Mouse (Mus musculus): ENCODE measurements around the gene Bin2. TPM values are rescaled to one million over a fixed set of nuclear protein-coding genes. Genes with fewer than 3 reads are reported as not detected.

Bin2 gene
- 2.6 and 3.2 TPM in 2 replicates for polyA plus RNA-seq (2015; fragmentation: Nextera tagmentation; extraction: Ambion mirVana)

GRCm38 (mm10) chr15:100669337-100669736 lies at the start of gene Bin2:
Gene Bin2, minus strand, starts transcription at chr15:100669553.
- 87% methylated on average over 20 of the region's 20 CpGs for WGBS
- Histone ChIP-seq H3K36me3 (no peaks in the 10 kb centered on the region), H3K9me3 (replicated peaks) (no peaks in the 10 kb centered on the region), H3K4me2 (no peak within 1 kb of the TSS), H3K9ac (no peak within 1 kb of the TSS), H3K27me3 (no peaks in the 10 kb centered on the region), H3K27ac (no peak within 1 kb of the TSS), H3K4me1 (peaks cover 29% of the 10 kb centered on the region), H3K4me3 (replicated peaks) (no peak within 1 kb of the TSS)
- ATAC-seq (replicated peaks; ENCODE audit: low FRiP score), result no peak

- H3K9ac ChIP-seq, result no peak overlapping the region
- no peak for ATAC-seq (replicated peaks; ENCODE audit: low FRiP score)
- H3K9me3 ChIP-seq (replicated peaks), result no peaks in the 10 kb centered on the region
- H3K36me3 ChIP-seq, result no peaks in the 10 kb centered on the region
- H3K27ac ChIP-seq, result no peak overlapping the region
- WGBS, result 83% methylated on average over 11 of the region's 11 CpGs
- no peak overlapping the region for H3K4me2 ChIP-seq
- H3K4me1 ChIP-seq, result peaks cover 11% of the 10 kb centered on the region; the same call in 1 of the 2 replicates
- no peak overlapping the region for H3K4me3 ChIP-seq (replicated peaks)
- 0 out of 2 replicates have a peak, but pooled peaks cover 8% of the 10 kb centered on the region for H3K27me3 ChIP-seq
Observed at GRCm38 (mm10) chr15:100718572-100718971, 49.2 kb upstream of the Bin2 start.

DNA sequence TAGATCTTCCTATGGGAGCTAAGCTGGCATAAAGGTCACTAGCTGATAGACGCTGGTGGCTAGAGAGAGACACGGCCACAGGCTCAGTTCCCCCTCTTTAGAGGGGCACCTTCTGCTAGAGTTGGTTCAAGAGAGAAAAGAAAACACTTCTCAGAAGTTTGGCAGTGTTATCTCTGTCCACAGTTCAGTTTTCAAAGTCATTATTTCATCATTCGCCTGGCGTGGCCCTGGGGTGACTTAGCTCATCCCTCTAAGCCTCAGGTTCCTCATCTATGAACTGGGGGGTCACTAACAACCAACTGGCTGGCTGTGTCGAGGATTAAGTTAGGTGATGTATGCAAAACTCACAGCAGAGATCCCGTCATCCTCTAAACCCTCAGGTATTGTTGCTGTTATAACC lies 48.6 kb upstream of the Bin2 start:
- 0 out of 2 replicates have a peak, but pooled peaks cover 8% of the 10 kb centered on the region for H3K27me3 ChIP-seq
- H3K9ac ChIP-seq, result no peak overlapping the region
- H3K36me3 ChIP-seq, result no peaks in the 10 kb centered on the region
- H3K4me2 ChIP-seq, result no peak overlapping the region
- ATAC-seq (replicated peaks; ENCODE audit: low FRiP score), result no peak
- peaks cover 8% of the 10 kb centered on the region; the same call in 1 of the 2 replicates for H3K4me1 ChIP-seq
- no peak overlapping the region for H3K27ac ChIP-seq
- no peak overlapping the region for H3K4me3 ChIP-seq (replicated peaks)
- 74% methylated on average over 6 of the region's 6 CpGs for WGBS
- no peaks in the 10 kb centered on the region for H3K9me3 ChIP-seq (replicated peaks)

- no peak overlapping the region for H3K4me3 ChIP-seq (replicated peaks)
- H3K4me2 ChIP-seq, result no peak overlapping the region
- H3K27ac ChIP-seq, result no peak overlapping the region
- peaks cover 15% of the 10 kb centered on the region for H3K4me1 ChIP-seq
- no peak for ATAC-seq (replicated peaks; ENCODE audit: low FRiP score)
- H3K9me3 ChIP-seq (replicated peaks), result no peaks in the 10 kb centered on the region
- H3K9ac ChIP-seq, result no peak overlapping the region
- no peaks in the 10 kb centered on the region for H3K27me3 ChIP-seq
- WGBS, result 75% methylated on average over 9 of the region's 9 CpGs
- H3K36me3 ChIP-seq, result no peaks in the 10 kb centered on the region
Observed at GRCm38 (mm10) chr15:100715399-100715993, 46.1 kb upstream of the Bin2 start.

- Histone ChIP-seq H3K9me3 (replicated peaks) (no peaks in the 10 kb centered on the region), H3K4me2 (no peak overlapping the region), H3K27me3 (no peaks in the 10 kb centered on the region), H3K4me1 (peaks cover 20% of the 10 kb centered on the region), H3K36me3 (no peaks in the 10 kb centered on the region), H3K4me3 (replicated peaks) (no peak overlapping the region), H3K27ac (no peak overlapping the region), H3K9ac (no peak overlapping the region)
- no peak for ATAC-seq (replicated peaks; ENCODE audit: low FRiP score)
- WGBS, result 85% methylated on average over 8 of the region's 8 CpGs
Observed at GRCm38 (mm10) chr15:100714470-100714869, 45.1 kb upstream of the Bin2 start.

GRCm38 (mm10) chr15:100710838-100711237 lies 41.5 kb upstream of the Bin2 start:
- ATAC-seq (replicated peaks; ENCODE audit: low FRiP score), result peak; percentile 74
- Histone ChIP-seq H3K4me1 (peaks cover 36% of the 10 kb centered on the region), H3K4me2 (no peak overlapping the region), H3K27me3 (no peaks in the 10 kb centered on the region), H3K4me3 (replicated peaks) (no peak overlapping the region), H3K9me3 (replicated peaks) (no peaks in the 10 kb centered on the region), H3K36me3 (no peaks in the 10 kb centered on the region), H3K27ac (peak overlapping the region; percentile 32; the same call in 1 of the 2 replicates), H3K9ac (no peak overlapping the region)
- 23% methylated on average over 6 of the region's 6 CpGs for WGBS

- no peak overlapping the region for H3K4me3 ChIP-seq (replicated peaks)
- H3K4me2 ChIP-seq, result no peak overlapping the region
- no peak for ATAC-seq (replicated peaks; ENCODE audit: low FRiP score)
- WGBS, result 65% methylated on average over 8 of the region's 8 CpGs
- no peaks in the 10 kb centered on the region for H3K9me3 ChIP-seq (replicated peaks)
- H3K4me1 ChIP-seq, result peaks cover 43% of the 10 kb centered on the region
- no peaks in the 10 kb centered on the region for H3K36me3 ChIP-seq
- no peak overlapping the region for H3K27ac ChIP-seq
- H3K27me3 ChIP-seq, result peaks cover 14% of the 10 kb centered on the region
- no peak overlapping the region for H3K9ac ChIP-seq
Observed at GRCm38 (mm10) chr15:100708433-100709078, 39.2 kb upstream of the Bin2 start.

- Histone ChIP-seq H3K27ac (peak overlapping the region; percentile 64), H3K27me3 (peaks cover 24% of the 10 kb centered on the region), H3K4me3 (replicated peaks) (no peak overlapping the region), H3K4me1 (peaks cover 41% of the 10 kb centered on the region), H3K9me3 (replicated peaks) (no peaks in the 10 kb centered on the region), H3K36me3 (no peaks in the 10 kb centered on the region), H3K4me2 (no peak overlapping the region), H3K9ac (no peak overlapping the region)
- 32% methylated on average over 8 of the region's 8 CpGs for WGBS
- no peak; the same call in 1 of the 2 replicates for ATAC-seq (replicated peaks; ENCODE audit: low FRiP score)
Observed at GRCm38 (mm10) chr15:100706226-100706625, 36.9 kb upstream of the Bin2 start.

DNA sequence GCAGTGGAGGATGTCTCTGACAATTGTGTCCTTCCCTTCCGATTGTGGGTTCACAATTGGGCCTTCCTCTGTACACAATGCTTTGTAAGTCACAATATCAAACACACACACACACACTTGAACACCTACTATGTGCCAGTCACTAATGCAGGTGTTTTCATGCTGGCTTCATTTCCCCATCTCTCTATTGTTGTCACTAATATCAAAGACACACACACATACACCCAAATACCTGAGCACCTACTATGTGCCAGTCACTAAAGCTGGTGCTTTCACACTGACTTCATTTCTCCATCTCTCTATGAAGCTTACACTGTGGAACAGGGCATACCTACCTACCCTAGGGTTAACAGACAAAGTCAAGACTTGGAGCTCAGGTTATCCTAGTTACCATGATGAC lies 36.0 kb upstream of the Bin2 start:
- Histone ChIP-seq H3K4me2 (no peak overlapping the region), H3K36me3 (no peaks in the 10 kb centered on the region), H3K4me1 (peaks cover 33% of the 10 kb centered on the region), H3K4me3 (replicated peaks) (no peak overlapping the region), H3K27me3 (peaks cover 24% of the 10 kb centered on the region), H3K9me3 (replicated peaks) (no peaks in the 10 kb centered on the region), H3K9ac (no peak overlapping the region), H3K27ac (no peak overlapping the region)
- ATAC-seq (replicated peaks; ENCODE audit: low FRiP score), result no peak
- whole genome bisulfite sequencing, result 88% methylated on average over 1 of the region's 1 CpGs

- peak overlapping the region; percentile 53 for H3K4me2 ChIP-seq
- no peak overlapping the region for H3K9ac ChIP-seq
- peak; percentile 41; the same call in 1 of the 2 replicates for ATAC-seq (replicated peaks; ENCODE audit: low FRiP score)
- peak overlapping the region; percentile 22 for H3K4me3 ChIP-seq (replicated peaks)
- peaks cover 24% of the 10 kb centered on the region for H3K27me3 ChIP-seq
- peaks cover 29% of the 10 kb centered on the region for H3K4me1 ChIP-seq
- H3K27ac ChIP-seq, result no peak overlapping the region
- no peaks in the 10 kb centered on the region for H3K9me3 ChIP-seq (replicated peaks)
- no peaks in the 10 kb centered on the region for H3K36me3 ChIP-seq
- WGBS, result 4% methylated on average over 17 of the region's 17 CpGs
Observed at GRCm38 (mm10) chr15:100703913-100704312, 34.6 kb upstream of the Bin2 start.

- ATAC-seq (replicated peaks; ENCODE audit: low FRiP score), result no peak
- Histone ChIP-seq H3K9me3 (replicated peaks) (no peaks in the 10 kb centered on the region), H3K4me3 (replicated peaks) (no peak overlapping the region), H3K4me2 (no peak overlapping the region), H3K9ac (no peak overlapping the region), H3K36me3 (no peaks in the 10 kb centered on the region), H3K4me1 (peaks cover 27% of the 10 kb centered on the region), H3K27me3 (peaks cover 24% of the 10 kb centered on the region), H3K27ac (no peak overlapping the region)
- WGBS, result 80% methylated on average over 6 of the region's 6 CpGs
Observed at GRCm38 (mm10) chr15:100701856-100702255, 32.5 kb upstream of the Bin2 start.

DNA sequence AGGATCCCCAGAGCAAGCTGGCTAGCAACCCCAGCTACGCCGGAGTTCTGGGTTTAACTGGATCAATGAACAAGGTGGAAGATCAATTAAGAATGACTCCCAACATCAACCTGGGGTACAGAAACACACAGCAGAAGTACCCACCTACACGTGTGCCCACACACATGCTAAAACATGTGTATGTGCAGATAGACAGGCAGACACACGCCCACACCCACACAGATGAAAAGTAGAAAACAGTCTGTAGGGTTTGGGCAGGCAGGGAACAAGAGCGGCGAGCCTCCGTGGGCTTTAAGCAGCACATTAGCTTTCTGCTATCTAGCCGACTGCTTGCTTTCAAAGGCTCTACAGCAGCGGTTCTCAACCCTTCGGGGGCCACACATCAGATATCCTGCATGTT lies 31.8 kb upstream of the Bin2 start:
- no peaks in the 10 kb centered on the region for H3K36me3 ChIP-seq
- no peak overlapping the region for H3K4me3 ChIP-seq (replicated peaks)
- H3K27ac ChIP-seq, result no peak overlapping the region
- peaks cover 24% of the 10 kb centered on the region for H3K27me3 ChIP-seq
- 69% methylated on average over 10 of the region's 10 CpGs for WGBS
- no peak overlapping the region for H3K9ac ChIP-seq
- no peak overlapping the region for H3K4me2 ChIP-seq
- H3K9me3 ChIP-seq (replicated peaks), result no peaks in the 10 kb centered on the region
- H3K4me1 ChIP-seq, result peaks cover 20% of the 10 kb centered on the region
- no peak for ATAC-seq (replicated peaks; ENCODE audit: low FRiP score)
